Mouse (Mus musculus) left cerebral cortex, adult 9 months (tissue): Measurements from ENCODE around the gene Fbxo36.

ENCODE experiments used
- DNase-seq, 2 experiments: peaks; one replicate each; pipeline ENCODE4 v3.0.0; 2022; ENCODE audit warnings: low spot score in 2 of 2

The Fbxo36 gene

GRCm38 (mm10) chr1:84889330-84890004 is 49.8 kb downstream of the Fbxo36 start:
- no peak for DNase-seq

DNA sequence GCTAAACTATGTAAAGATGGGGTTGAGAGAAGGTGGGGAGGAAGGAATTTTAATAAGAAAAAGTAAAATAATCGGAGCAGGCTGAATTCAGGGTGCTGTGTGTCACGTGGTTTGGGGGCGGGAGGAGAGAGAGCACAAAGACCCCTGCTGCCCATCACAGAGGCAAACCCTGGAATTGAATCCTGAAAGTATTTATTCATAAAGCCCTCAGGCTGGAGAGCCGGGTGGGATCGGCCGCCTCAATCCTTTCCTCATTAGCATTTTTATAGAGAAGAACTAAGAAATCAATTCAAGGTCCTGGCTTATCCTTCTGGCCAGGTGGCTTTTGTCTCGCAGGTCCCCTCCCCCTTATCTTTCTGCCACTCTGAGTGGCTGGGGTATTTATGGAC is 50.4 kb downstream of the Fbxo36 start:
- no peak for DNase-seq

- no peak for DNase-seq
Measured at GRCm38 (mm10) chr1:84890503-84890902, 50.9 kb downstream of the Fbxo36 start.

DNA sequence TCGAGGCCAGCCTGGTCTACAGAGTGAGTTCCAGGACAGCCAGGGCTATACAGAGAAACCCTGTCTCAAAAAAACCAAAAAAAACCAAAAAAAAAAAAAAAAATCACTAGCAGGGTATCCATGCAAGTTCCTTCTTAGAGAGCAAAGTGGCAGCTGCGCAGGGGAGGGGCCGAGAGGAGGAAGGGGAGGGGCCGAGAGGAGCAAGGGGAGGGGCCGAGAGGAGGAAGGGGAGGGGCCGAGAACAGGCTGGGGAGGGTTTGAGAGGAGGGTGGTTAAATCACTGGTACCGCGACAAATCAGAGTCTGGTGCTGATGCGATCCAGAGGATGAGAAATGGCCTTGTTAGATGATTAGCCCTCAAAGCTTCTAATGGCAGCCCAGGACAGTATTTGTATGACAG is 52.1 kb downstream of the Fbxo36 start:
- no peak for DNase-seq

- no peak for DNase-seq
Measured at GRCm38 (mm10) chr1:84897364-84897763, 57.7 kb downstream of the Fbxo36 start.

DNA sequence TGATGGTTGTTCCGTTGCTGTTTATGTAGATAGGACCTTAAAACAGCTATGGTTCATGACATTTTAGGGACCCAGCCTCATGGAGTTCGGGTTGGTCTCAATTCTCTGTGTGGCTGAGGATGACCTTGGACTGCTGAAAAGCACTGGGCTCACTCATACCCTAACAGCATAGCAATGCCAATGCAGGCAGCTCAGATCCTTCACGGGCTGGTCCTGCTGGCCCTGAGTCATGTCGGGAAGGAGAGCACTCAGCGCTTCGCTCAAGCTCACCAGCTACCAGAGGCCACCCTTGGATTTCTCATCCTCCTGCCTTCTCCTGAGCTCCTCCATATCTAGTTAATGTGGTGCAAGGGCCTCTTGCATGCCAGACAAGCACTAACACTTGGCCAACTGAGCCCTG is 59.5 kb downstream of the Fbxo36 start:
- no peak for DNase-seq

- no peak for DNase-seq
Measured at GRCm38 (mm10) chr1:84904467-84904866, 64.8 kb downstream of the Fbxo36 start.

DNA sequence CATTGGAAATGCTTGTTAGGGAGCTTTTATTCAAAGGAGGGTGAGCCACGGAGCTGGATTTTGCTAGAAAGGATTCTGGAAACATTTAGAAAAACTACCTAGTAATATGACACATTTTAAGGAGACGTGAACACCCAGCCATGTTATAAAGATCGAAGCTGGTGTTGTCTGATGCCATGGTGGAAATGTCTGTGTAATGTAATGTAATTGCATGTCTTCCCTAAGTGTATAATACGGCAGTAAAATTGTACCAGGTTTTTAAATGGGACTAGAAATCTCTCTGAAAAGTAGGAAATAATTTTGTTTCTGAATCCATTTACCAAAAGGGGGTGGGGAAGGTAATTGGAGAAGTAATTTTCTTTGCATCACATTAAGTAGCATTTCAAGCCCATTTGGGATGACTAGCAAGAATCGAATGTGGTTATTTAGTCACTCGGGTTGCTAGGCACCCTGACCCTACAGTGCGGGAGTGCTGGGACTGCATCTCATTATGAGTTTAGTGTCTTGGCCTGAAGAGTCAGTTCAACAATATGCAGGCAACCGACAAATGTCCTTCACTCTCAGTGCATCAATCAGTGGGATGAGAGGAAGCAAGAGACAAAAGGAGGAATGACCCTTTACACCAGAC is 70.7 kb downstream of the Fbxo36 start:
- DNase-seq = no peak

DNA sequence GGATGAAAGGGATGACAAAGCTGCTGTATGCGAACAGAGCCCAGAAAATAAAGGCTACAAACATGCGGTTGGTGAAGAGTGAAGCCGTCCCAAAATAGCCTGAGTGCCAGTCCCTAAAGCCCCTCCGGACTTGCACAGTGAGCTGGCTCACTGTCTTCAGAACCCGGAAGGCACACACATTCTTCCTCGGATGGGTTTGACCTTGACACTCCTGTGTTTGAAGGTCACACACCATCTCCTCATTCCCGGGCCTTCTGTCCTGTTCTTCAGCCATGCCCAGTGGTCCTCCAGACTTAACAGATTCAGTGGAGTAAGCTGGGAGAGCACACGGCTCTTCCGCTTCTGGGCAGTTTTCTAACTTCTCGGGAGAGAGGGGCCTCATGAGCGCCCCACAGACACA is 72.9 kb downstream of the Fbxo36 start:
- no peak for DNase-seq

- no peak for DNase-seq
Measured at GRCm38 (mm10) chr1:84915010-84915409, 75.4 kb downstream of the Fbxo36 start.

- no peak for DNase-seq
Measured at GRCm38 (mm10) chr1:84918865-84919264, 79.2 kb downstream of the Fbxo36 start.

GRCm38 (mm10) chr1:84923432-84923831 is 83.8 kb downstream of the Fbxo36 start:
- DNase-seq = no peak

DNA sequence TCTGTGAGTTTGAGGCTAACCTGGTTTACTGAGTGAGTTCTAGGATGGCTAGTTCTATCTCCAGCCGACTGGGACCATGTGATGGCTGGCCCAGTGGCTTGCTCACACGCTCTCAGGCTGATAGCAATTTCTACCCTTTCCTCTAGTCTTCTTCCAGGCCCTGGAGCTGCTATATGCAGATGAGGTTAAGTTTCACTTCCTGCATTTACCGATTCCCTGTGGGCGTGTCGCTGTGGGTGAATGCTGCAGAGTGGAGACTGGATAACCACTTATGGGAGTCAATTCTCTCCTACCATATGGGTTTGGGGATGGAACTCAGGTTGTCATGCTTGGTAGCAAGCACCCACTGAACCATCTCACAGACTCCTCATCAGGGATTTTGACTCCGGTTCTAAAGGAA is 84.5 kb downstream of the Fbxo36 start:
- no peak for DNase-seq

DNA sequence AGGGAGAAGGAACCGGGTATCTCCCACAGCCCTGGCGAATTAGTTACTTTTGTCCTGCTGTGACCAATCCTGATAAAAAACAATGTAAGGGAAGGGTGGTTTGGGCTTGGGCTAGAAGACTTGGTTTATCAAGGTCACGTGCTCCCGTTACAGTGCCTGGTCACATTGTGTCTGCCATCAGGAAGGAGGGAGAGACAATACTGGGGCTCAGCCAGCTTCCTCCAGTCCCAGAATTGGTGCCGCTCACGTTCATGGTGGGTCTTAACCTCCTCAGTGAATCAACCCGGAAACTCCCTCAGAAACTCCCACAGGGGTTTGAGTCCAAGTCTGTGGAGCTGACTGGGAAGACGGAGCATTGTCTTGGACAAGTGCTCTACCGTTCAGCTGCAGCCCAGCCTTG is 86.0 kb downstream of the Fbxo36 start:
- no peak for DNase-seq

GRCm38 (mm10) chr1:84933472-84934150 is 94.0 kb downstream of the Fbxo36 start:
- peak; percentile 36 to 89 for DNase-seq

DNA sequence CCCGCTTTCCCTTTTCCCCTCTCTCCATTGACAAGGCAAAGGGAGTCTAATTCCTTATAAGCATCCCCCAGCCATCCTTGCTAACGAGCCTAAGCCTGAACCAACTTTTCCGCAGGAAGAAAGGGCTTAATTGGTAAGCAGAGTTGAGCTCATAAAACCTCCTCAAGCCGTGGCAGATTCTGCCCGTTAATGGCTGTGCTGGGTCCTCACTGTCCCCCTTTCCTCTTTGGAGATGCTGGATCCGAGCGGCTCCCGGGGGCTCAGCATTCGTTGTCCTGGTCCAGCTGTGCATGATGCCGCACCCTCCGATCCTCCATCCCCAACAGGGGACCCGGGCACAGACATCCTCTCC is 94.5 kb downstream of the Fbxo36 start:
- peak in 1 of 2 experiments; percentile 19 for DNase-seq

DNA sequence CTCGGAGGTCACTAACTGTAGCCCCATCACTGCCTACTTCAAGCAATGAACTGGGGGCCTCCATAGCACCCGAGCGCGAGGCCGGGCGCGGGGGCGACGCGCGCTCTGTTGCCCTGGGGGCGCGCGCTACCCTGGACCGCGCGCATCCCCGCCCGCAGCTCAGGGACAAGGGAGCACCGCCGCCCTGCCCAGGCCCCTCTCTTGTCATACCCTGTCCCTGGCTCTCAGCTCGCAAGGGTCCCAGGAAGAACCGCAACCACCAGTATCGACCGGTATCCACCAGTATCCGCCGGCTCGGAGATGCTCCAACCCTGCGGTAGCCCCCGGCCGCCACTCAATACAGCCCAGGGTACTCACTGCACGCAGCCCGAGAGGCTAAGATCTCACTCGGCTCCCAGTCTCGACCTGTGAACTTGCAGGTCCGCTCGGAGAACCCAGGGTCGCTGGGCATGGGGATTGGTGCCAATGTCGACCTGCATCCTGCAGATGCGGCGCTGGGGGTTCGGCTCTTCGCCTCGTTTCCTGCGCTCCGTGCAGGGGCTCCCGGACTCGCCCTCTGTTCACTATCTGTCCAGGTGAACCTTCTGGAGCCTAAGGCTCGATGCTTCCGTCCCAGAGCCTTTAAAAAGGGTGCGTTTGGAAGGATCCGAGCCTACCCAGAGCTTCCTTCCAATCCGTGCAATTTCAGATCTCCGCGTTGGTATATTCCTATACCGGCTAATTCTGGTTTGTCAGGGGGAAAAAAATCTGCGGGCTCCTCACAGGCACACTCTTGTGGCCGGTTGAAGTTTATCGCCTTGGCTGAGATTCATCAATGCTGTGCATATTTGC is 95.1 kb downstream of the Fbxo36 start, which contains the start of gene Slc16a14:
Slc16a14 (minus strand) TSS at position 632 of the 831 bp plus-strand sequence.
- DNase-seq = peak; percentile 30 to 64

DNA sequence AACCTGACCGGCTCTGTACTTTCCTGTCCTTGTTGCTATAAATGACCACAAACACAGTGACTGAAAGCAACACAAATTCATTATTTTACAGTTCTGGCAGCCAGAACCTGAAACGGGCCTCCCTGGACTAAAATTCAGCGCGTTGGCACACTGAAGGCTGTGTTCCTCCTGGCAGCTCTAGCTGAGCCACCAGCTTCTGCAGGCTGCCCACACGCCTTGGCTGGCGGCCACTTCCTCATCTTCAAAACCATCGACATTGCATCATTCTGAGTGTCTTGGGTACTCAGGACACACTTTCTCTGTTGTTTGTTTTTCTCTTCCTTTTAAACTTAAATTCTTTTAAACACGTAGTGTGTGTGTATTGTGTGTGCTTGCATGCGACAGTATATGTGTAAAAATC is 96.0 kb downstream of the Fbxo36 start:
- DNase-seq = peak; percentile 51 to 92

DNA sequence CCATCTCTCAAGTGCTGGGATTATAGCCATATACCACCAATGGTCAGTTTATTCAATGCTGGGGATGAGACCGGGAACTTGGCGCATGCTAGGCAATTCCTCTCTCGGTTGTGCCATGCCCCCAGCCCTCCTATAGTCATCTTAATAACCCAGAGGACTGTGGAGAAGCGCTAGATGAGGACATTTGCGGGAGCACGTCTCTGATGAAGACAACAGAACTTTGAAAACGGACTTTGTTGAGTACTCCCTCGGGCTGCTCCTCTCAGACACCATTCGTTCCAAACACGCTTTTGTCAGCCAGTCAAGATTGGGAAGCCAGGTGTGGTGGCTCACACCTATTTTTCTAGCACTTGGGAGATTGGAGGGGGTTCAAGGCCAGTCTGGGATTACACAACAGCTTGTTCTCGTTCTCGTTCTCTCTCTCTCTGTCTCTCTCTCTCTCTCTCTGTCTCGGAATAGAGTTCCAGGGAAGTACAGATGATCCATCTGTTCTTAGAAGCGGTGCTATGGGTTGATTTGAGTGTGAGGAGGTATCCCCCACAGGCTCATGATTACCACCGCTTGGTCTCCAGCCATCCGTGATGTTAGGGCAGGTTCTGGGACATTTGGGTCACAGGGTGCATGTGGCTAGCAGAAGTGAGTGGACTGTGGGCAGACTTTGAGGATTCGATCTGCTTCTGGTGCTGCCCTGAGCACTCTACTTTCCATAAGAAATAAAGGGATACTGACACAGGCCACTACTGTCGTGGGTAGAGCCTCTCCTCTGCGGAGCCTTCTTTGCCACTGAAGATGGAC is 97.3 kb downstream of the Fbxo36 start:
- DNase-seq = no peak

DNA sequence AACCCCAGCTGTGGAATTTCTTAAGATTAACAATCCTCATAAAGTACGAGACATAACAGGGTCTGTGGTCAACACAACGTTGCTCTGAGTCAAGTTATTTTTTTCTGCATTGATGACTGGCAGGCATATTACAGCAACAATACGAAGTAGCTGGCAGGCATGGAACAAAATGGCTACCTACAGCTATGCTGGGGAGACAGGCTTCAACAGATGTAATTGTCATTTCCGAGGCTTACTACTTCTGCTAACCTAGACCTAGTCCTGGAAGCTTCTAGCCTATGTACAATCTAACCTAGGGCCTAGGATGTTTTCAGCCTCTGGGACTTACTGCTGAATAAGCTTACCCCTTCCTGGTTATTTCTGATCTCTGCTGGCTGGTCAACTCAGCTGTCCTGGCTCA is 99.8 kb downstream of the Fbxo36 start:
- DNase-seq = no peak

GRCm38 (mm10) chr1:84940322-84940721 is 100.7 kb downstream of the Fbxo36 start:
- no peak for DNase-seq
